Mouse (Mus musculus): ENCODE data around the gene Sec63.

Sec63 gene

DNA sequence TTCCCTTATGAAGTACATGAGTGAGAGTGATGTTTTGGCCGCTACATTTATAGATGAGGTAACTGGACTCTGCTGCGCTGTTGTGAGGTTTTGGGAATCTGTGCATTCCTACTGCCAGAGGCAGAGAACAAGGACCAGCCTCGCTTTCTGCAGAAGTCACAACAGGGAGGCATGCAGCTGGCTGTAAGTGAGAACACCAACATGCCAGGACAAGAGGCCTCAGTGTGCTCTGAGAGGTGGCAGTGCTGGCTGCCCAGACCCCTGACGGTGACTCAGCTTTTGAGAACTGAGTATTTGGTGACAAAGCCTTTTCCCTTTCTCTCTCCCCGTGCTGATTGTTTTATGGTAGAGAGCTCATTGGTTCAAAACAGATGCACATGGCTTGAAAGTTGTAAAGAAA lies 103.4 kb downstream of the Sec63 start:
- DNase-seq: peak; percentile 30

DNA sequence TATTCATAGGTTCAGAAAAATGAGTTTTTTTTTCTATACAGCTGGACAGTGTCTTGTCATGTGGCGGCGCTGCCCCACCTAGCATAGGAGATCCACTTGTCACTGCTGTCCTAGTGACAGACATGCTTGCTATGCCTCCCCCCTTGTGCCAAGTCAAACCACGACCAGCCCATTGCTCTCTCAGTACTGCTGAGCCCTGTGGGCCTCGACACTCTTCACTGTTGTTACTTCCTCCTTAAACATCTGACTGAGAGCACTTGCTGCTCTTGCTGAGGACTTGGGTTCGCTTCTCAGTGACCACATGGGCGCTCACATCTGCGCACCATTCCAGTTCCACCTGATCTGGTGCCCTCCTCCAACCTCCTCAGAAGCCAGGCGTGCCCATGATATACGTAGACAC lies 107.1 kb downstream of the Sec63 start:
- DNase-seq: no peak

DNA sequence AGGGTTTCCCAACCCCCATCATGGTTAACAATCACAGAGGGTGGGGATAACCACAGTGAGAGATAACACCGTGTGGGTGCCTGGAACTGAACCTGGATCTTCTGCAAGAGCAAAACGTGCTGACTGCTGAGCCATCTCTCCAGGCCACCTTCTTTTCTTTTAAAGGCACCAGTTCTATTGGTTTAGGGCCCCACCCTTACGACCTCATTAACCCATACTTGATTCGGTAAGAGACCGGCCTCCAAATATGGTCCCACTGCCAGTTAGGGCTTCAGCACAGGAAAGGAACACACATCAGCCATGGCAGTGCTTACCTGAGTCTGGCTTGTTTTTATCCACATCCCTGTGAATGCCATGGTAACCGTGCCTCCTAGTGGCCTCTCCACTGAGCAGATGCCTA lies 108.2 kb downstream of the Sec63 start:
- DNase-seq: no peak

DNA sequence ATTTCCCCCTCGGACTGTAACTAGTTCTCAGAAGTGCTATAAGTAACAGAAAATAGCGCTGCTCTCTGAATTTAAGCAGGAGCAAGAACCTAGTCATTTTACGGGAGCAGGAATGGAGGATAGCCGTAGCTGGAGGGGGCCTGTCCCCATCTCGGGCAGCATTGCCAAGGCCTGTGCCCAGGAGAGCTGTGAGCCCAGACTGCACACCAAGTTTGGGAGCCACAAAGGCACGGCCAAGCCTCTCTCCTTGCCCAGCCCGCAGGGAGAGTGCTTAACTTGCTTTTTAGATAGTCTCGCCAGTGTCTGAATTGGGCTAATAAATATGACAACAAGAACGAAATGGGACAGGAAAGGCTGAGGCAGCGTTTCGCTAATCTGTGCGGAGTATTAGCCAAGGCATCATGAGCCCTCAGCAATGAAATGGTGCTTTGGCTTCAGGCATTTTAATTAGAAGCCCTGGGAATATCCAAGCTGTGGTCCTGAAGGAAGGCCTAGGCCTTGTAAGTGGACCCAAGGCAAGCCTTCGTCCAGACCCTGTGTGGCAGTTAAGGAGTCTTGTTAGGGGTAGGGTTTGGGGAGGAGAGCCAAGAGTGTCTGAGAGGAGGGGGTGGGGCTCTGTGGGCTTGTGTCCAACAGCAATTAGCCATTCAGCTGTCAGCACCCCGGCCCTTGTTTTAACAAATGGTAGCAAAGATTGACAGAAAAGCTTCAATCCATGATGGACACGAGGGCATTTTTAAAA lies 111.1 kb downstream of the Sec63 start:
- no peak for DNase-seq

DNA sequence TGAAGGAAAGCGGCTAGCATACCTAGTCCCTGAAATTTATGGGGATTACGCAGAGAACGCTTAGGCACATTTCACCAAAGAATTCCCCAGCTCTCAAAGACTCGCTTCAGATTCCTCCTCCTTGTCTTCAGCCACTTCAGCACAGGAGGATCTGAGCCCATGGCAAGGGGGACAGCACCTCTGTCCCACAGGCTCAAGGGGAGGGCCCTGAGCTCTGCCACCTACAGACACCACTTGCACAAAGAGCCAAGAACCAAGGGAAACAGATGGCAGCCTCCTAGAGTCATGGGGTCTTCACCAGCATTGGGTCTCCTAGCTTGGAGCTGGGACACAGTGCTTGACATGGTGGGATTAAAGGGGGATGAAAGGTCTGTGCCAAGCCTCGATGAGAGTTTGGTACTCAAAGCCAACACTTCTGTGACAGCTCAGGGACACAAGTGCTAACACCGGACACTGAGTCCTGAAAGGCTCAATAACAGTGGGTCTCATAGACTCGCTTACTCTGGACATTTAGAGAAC lies 111.8 kb downstream of the Sec63 start:
- no peak for DNase-seq

DNA sequence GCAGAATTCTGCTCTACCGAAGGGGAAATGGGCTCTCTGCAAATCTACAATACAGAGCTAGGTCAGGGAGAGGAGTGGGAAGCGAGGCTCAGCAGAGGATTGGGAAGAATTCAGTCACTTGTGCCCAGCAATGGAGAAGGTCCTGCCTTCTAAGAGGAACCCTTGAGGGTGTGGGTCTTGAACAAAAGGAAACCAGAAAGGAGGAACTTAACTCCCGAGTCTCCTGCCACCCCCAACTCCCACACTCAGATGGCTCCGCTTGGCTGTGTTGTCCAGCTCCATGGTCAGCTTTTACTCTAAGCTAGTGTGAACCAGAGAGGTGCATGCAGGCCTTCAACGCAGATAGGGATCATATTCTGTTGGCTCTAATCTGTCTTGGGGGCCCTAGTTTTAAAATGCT lies 114.9 kb downstream of the Sec63 start:
- no peak for DNase-seq

DNA sequence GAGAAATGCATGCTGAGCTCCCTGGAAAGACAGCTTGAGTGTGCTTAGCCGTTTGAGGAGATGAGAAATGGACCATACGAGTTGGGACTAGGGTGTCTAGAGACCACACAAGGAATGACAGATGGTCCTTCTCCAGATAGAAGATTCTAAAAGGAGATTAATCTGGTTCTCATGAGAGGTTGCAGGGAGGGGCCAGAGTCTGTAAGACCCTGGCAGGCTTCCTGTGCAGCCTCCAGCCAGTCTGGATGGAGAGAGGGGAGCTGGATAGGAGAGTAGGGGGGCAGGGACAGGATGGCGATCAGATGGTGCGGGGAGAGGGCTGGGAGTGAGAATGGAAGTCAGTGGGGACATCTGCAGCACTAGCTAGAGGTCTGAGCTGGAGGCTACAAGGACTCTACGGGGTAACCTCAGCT lies 118.0 kb downstream of the Sec63 start:
- no peak for DNase-seq

DNA sequence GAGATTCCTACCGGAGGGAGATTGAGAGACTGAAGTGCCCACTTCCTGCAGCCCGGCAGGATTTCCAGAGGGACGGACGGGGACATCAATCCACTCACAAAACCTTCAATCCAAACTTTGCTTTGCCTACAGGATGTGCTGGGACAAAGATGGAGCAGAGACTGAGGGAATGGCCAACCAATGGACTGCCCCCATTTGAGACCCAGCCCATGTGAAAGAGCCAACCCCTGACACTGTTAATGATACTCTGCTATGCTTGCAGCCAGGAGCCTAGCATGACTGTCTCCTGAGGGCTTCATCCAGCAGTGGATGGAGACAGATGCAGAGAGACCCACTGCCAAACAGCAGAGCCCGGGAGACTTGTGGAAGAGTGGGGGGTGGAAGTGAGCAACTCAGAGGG lies 118.4 kb downstream of the Sec63 start:
- DNase-seq: no peak

All from embryo, embryonic 11 days (tissue).